Mouse (Mus musculus) limb, embryonic 10.5 days (tissue): ENCODE results near the gene Arsj. TPM values are rescaled to one million over a fixed set of nuclear protein-coding genes. Genes with fewer than 3 reads are reported as not detected.
A peak's percentile ranks its signal among the peaks of the same experiment; 100 is the strongest.

Experiments used
- DNase-seq: peaks from one replicate; pipeline ENCODE4 v3.0.0-alpha.2; 2017; ENCODE audit warnings: low spot score
- H3K27ac ChIP-seq: fragments of 300-500 bp; sonication (generic); 2 replicates; pipeline ENCODE4 v1.5.1; 2016; ENCODE audit warnings: mild to moderate bottlenecking
- H3K27me3 ChIP-seq: fragments of 300-500 bp; sonication (generic); 2 replicates; pipeline ENCODE4 v1.6.1; 2016; ENCODE audit warnings: low read depth, mild to moderate bottlenecking; ENCODE audit not compliant: poor library complexity, severe bottlenecking
- H3K36me3 ChIP-seq: fragments of 300-500 bp; sonication (generic); 2 replicates; pipeline ENCODE4 v1.6.1; 2016; ENCODE audit warnings: mild to moderate bottlenecking, moderate library complexity
- H3K4me1 ChIP-seq: fragments of 300-500 bp; sonication (generic); 2 replicates; pipeline ENCODE4 v1.6.1; 2016
- H3K4me3 ChIP-seq: fragments of 300-500 bp; sonication (generic); 2 replicates; pipeline ENCODE4 v1.5.1; 2016; ENCODE audit warnings: mild to moderate bottlenecking, moderate library complexity
- H3K9me3 ChIP-seq: fragments of 300-500 bp; sonication (generic); replicated peaks from 2 replicates; pipeline ENCODE4 v1.6.1; 2016; ENCODE audit warnings: mild to moderate bottlenecking
- WGBS: fragments of 180-500 bp; shearing (Covaris S2); methylation state at CpG from one replicate; pipeline ENCODE4 v1.1.7; 2016; 5-methylcytosine and 5-hydroxymethylcytosine counted together
- polyA plus RNA-seq: library from polyadenylated mRNA; unstranded; fragments of >200 nt; fragmentation: Nextera tagmentation; extraction: Ambion mirVana; gene quantifications from 2 replicates; pipeline ENCODE4 v1.2.1, GENCODE M21; 2016

Arsj gene
- polyA plus RNA-seq, result 0.59 and 0.95 TPM in 2 replicates

DNA sequence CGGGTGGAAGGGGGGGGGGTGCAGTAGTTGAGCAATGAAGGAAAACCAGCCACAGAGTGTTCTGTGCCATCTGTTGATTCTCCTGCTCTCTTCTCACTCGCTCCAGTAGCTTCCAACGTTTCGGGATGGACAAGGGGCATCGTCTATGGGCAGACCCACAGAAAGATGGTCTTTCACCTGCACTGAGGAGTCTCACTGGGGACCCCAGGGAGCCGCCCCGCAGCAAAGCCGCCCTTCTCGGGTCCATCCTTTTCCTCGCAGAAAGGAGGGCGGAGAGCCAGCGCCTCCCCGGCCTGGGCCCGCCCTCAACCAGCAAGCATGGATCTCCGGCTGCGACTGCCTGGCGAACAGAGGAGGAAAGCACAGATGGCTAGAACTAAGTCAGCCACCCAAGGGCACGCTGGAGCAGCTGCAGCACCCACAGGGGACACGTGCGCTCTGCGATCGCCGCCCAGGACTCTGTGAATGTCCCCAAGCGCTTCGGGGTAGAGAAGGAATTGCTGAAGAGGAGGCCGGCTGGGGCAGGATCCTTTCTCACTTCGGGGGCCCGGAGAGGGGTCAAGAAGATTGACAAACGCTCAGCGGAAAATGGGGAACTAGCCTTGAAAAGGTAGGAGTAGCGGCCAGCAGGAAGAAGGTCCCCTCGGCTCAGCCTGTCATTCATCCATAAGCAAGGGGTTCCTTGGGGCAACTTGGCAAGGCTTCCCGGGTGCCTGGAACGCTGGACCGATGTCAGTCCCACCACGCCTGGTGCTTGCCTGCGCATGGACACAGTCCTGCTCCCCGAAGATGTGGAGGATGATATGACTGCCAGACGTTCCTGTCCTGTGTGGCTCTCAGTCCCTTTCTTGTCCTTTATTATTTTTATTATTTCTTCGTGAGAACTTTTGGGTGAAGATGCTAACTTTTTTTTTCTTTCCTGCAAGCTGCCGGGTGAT is at the start of gene Arsj:
Gene Arsj, plus strand, starts transcription at position 117 of the 938 bp plus-strand sequence.
- H3K4me3 ChIP-seq, result peak within 1 kb of the TSS; percentile 57
- no peaks in the 10 kb centered on the region for H3K9me3 ChIP-seq
- H3K36me3 ChIP-seq, result no peaks in the 10 kb centered on the region
- 17% methylated on average over 41 of the region's 41 CpGs for WGBS
- peak within 1 kb of the TSS; percentile 82 for H3K27ac ChIP-seq
- peaks cover 22% of the 10 kb centered on the region for H3K4me1 ChIP-seq
- peak; percentile 58 for DNase-seq
- H3K27me3 ChIP-seq, result peaks cover 21% of the 10 kb centered on the region

DNA sequence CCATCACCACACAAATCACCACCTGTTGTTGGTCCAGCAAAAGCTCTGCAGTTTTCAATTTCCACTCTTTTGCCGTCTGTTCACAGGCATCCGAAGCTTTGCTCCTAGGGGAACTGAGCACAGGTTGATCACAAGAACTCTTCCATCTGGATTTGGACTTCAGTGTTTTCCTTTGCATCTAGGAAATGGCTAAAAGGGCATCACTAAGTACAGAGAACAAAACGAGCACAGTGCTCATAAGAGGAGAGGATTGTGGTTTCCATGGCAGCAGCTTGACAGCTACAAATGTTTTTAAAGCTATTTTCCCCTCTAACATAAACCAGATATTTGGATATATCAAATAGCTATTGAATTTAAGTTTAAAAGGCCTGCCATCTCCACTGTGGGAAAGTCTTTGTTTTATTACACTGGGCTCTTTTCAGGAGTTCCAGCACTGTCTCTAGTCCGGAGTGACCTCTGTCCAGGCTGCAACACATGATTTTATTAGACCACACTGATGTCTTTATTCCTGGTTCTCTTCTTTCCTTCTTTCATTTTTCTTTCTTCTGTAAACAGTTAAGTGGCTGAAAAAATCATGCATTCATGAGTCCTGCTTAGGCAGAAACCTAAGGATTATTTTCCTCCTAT is 38.5 kb upstream of the Arsj start:
- H3K4me3 ChIP-seq, result no peak overlapping the region
- no peaks in the 10 kb centered on the region for H3K9me3 ChIP-seq
- no peak overlapping the region for H3K27ac ChIP-seq
- DNase-seq, result no peak
- H3K4me1 ChIP-seq, result no peaks in the 10 kb centered on the region
- WGBS, result 67% methylated on average over 4 of the region's 4 CpGs
- H3K36me3 ChIP-seq, result no peaks in the 10 kb centered on the region
- H3K27me3 ChIP-seq, result no peaks in the 10 kb centered on the region

DNA sequence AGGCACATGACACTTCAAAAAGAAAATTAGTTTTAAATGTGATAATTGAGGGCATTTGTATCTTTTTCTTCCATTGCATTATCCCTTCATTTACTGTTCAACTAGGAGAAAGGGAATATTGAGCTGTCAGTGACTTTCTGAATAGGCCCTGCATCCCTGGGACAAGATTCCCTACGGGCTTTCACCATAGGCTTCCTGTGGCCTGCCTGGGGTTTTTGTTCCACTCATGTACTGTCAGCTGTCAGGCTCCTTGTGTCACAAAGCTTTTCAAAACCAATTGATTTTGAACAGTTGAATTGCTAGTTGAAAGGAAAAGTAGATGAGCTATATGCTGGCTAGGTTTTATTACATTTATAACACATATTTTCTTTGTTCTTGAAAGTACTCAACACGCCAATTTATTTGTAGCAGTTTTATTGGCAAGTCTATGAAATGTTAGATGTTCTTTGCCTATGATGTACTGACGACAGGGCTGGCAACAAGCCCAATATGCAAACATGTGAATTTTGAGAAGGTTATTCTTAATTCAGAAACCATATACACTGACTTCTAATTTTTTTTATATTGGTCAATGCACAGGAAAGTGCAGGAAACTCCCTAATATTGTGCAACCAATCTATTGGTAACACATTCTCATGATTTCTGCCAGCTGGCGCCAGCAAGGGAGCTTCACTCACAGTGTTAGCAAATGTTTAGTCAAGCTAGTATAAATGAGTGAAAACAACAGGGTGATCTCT is 37.4 kb upstream of the Arsj start:
- H3K9me3 ChIP-seq, result no peaks in the 10 kb centered on the region
- H3K27me3 ChIP-seq, result no peaks in the 10 kb centered on the region
- no peaks in the 10 kb centered on the region for H3K4me1 ChIP-seq
- H3K4me3 ChIP-seq, result no peak overlapping the region
- WGBS, result 88% methylated on average over 4 of the region's 4 CpGs
- no peak overlapping the region for H3K27ac ChIP-seq
- DNase-seq, result no peak
- H3K36me3 ChIP-seq, result no peaks in the 10 kb centered on the region

DNA sequence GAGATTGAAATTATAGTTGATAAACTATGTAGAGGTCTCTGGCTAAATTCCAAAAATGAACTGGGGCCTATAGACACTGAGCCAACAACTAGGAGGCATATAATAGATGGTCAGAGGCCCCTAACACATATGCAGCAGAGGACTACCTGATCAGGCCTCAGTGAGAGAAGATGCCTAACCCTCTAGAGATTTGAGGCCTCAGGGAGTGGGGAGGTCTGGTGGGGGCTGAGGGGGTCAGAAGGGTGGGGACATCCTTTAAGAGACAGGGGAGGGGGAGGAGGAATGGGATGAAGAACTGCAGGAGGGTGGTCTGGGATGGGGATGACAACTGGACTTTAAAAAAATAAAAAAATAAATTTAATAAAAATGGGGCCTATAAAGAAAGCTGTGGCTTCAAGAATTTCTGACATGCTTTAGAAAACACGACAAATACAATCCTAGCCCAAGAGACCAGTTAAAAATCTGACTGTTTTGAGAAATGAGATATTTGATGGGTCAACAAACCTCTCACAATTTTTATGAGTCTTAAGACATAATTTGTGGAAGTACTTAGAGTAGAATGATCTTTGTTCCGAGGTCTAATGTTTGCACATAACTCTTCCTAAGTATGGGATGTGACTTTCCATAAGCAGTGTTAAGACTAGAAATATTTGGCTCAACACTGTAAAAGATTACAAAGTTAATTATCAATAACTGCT is 36.7 kb upstream of the Arsj start:
- no peaks in the 10 kb centered on the region for H3K4me1 ChIP-seq
- no peak for DNase-seq
- H3K27ac ChIP-seq, result no peak overlapping the region
- no peaks in the 10 kb centered on the region for H3K9me3 ChIP-seq
- no peak overlapping the region for H3K4me3 ChIP-seq
- H3K36me3 ChIP-seq, result no peaks in the 10 kb centered on the region
- H3K27me3 ChIP-seq, result no peaks in the 10 kb centered on the region
- 88% methylated on average over 2 of the region's 2 CpGs for WGBS

DNA sequence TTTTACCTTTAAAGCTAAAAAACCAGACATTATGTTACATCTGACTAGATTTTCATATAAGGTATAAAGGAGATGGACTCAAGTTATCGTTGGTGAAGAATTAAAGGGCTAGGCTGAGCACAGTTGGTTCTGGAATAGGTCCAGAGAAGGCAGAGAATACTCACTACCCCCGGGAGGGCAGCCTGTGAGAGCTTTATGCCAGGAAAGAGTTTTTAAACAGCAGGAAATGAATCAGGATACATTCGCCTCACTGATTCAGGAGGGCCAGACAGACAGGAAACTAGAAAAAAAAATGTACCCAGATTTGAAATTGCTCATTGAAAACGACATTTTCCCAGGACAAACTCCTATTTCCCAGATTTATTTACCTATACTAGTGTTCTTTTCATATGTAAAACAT is 28.2 kb upstream of the Arsj start:
- DNase-seq, result no peak
- 76% methylated on average over 4 of the region's 4 CpGs for WGBS
- no peak overlapping the region for H3K27ac ChIP-seq
- no peaks in the 10 kb centered on the region for H3K27me3 ChIP-seq
- H3K4me3 ChIP-seq, result no peak overlapping the region
- no peaks in the 10 kb centered on the region for H3K4me1 ChIP-seq
- no peaks in the 10 kb centered on the region for H3K36me3 ChIP-seq
- no peaks in the 10 kb centered on the region for H3K9me3 ChIP-seq

DNA sequence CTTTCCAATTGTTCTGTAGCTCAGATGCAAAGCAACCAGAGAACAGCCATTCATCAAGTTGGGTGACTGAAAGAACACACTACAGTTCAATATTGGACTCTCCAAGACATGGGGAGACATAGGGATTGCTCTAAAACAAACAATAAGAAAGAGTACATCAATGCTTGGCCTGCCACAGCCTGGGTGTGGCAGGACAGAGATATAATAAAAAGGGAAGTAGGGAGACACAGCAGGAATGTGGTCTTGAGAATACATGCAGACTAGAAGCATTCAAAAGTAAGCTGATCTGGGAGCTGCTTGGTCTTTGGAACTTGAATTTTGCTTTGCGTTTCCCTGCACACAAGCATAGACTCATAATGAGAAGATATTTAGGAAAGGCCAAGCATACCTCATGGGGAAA is 18.7 kb upstream of the Arsj start:
- H3K27me3 ChIP-seq, result no peaks in the 10 kb centered on the region
- no peak overlapping the region for H3K4me3 ChIP-seq
- H3K27ac ChIP-seq, result no peak overlapping the region
- DNase-seq, result no peak
- H3K36me3 ChIP-seq, result no peaks in the 10 kb centered on the region
- H3K9me3 ChIP-seq, result no peaks in the 10 kb centered on the region
- WGBS, result 91% methylated on average over 1 of the region's 1 CpGs
- H3K4me1 ChIP-seq, result no peaks in the 10 kb centered on the region

DNA sequence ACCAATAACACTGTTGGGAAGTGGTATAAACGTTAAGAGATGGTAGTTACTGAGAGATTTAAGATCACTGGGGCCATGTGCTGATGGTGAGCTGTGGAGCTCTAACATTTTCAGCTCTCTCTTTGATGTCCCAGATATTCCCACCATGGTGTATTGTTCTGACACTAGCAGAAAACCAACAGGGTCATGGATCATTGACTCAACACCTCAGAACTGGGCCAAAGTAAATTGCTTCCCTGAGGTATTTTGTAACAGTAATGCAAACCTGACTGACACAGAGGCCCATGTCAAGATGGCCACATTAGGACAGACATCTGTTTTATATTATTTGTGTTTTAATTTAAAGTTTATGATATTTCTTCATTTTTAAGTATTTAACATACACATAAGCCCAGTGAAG is 3.7 kb upstream of the Arsj start:
- Histone ChIP-seq H3K36me3 (no peaks in the 10 kb centered on the region), H3K27me3 (peaks cover 19% of the 10 kb centered on the region), H3K4me3 (no peak overlapping the region), H3K4me1 (peaks cover 22% of the 10 kb centered on the region), H3K27ac (no peak overlapping the region), H3K9me3 (no peaks in the 10 kb centered on the region)
- WGBS, result 29% methylated on average over 1 of the region's 1 CpGs
- DNase-seq, result no peak

DNA sequence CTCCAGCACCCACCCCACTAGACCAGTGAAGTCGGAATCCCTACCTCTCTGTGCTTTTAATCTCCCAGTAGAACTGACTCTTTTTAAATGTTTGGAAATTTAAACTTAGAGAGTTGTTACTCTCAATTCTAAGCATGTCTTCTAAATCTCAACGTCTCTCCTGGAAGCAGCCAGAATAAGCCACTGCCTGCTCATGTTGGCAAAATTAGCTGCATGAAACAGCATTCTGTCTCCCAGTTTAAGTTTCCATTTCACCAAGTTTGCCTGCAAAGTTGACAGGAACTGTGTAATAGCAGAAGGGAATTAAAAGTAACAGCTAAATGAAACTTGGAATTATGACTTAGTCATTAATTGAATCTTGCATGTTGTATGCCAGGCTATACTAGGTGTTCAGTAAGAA is 1.1 kb upstream of the Arsj start:
- Histone ChIP-seq H3K4me1 (peaks cover 22% of the 10 kb centered on the region), H3K9me3 (no peaks in the 10 kb centered on the region), H3K36me3 (no peaks in the 10 kb centered on the region), H3K27me3 (peaks cover 21% of the 10 kb centered on the region), H3K4me3 (no peak overlapping the region), H3K27ac (no peak overlapping the region)
- no peak for DNase-seq
- WGBS, result 89% methylated on average over 2 of the region's 2 CpGs

DNA sequence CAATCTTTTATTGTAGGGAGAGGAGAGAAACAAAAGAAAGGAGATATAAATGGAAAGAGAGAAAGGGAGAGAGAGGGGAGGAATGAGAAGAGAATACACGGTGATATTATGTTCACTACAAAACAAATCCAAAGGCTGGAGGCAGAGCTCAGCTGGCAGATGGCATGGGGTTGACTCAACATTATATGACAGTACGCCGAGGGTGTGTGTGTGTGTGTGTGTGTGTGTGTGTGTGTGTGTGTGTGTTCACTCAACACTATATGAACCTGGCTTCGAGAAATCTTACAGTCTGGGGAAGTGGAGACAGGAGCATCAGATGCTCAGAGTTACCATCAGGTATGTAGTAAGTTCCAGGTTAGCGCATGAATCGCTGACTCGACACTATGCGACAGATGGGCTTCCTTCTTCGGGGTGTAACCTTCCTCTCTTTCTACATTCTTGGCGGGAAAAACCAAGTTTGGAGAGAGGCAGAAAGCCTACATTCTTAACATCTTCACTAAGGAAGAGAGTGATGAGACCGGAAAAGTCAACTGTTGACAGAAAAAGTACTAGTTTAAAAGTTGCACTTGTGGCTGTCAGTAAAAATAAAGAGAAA is 456 bp upstream of the Arsj start:
- no peak overlapping the region for H3K4me3 ChIP-seq
- no peak for DNase-seq
- no peaks in the 10 kb centered on the region for H3K9me3 ChIP-seq
- no peak overlapping the region for H3K27ac ChIP-seq
- WGBS, result 85% methylated on average over 11 of the region's 11 CpGs
- H3K27me3 ChIP-seq, result peaks cover 21% of the 10 kb centered on the region
- no peaks in the 10 kb centered on the region for H3K36me3 ChIP-seq
- peaks cover 22% of the 10 kb centered on the region for H3K4me1 ChIP-seq

DNA sequence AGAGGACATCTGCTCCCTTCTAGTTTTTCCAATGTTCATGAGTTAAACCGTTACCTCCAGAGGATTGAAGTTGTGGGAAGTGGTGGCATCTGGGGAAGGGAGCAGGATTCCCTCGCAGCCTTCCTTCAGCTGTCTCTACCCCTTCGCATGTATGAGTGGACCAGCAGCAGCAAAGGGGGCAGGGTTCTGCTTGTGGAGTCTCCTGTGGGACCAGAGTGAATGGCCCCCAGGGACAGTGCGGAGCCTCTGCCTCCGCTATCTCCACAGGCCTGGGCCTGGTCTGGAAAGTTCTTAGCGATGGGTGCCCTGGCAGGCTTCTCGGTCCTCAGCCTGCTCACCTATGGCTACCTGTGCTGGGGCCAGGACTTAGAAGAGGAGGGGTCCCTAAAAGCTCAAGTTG is 1.1 kb downstream of the Arsj start:
- Histone ChIP-seq H3K27ac (no peak overlapping the region), H3K4me1 (peaks cover 20% of the 10 kb centered on the region), H3K36me3 (no peaks in the 10 kb centered on the region), H3K9me3 (no peaks in the 10 kb centered on the region), H3K4me3 (peak overlapping the region; percentile 57; the same call in 1 of the 2 replicates), H3K27me3 (peaks cover 21% of the 10 kb centered on the region)
- 84% methylated on average over 7 of the region's 7 CpGs for WGBS
- no peak for DNase-seq

DNA sequence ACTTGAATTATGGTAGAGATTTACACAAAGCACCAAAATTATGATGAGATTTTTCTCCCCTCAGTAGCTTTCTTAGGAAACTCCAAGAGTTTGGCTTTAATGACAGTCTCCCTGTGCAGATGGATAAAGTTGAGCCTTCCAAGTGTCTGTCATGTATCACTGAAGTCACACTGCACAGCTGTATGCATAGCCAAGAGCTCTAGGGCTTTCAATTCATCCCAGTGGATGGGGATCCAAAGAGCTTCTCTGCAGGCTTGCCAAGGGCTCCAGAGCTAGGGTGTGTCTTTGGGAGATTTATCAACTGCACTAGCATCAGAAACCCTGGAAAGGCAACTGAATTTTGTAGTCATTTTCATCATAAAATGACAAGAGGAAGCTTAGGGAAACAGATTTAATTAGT is 7.1 kb downstream of the Arsj start:
- Histone ChIP-seq H3K27ac (no peak overlapping the region), H3K9me3 (no peaks in the 10 kb centered on the region), H3K36me3 (no peaks in the 10 kb centered on the region), H3K4me1 (peaks cover 15% of the 10 kb centered on the region), H3K27me3 (no peaks in the 10 kb centered on the region), H3K4me3 (no peak overlapping the region)
- DNase-seq, result no peak

DNA sequence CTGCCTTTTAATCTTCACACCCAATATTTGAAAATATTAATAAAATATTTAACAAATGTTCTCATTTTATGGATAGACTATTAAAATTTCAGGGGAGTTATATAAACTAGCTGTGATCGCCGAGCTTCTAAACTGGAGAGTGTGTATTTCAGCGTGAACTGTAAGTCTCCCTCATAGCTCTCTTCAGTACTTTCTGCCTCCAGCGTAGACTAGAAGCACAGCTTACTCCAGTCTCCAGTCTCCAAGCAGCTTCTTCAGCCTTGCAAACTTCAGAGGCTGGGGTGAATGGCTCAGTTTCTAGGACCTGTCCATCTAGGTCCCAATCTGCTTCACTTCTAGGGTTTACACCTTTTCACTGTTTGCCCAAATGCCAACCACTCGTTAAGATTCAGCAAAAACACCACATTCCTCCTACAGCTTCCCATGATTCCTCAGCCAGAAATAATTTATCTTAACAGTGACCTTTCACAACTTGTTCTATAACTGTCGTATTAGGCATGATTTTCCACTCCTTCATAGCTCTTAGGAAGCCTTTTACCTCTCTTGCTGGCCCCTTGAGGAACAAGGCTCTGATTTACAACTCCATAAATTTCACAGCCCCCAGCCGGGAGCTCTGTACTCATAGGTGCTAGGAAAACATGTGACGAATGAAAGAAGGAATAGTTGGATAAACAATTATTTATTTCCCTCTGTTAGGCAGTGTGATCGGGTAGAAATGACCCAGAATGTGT is 9.5 kb downstream of the Arsj start:
- no peak for DNase-seq
- Histone ChIP-seq H3K27me3 (no peaks in the 10 kb centered on the region), H3K4me1 (peaks cover 15% of the 10 kb centered on the region), H3K9me3 (no peaks in the 10 kb centered on the region), H3K27ac (peak overlapping the region; percentile 59; the same call in 1 of the 2 replicates), H3K36me3 (no peaks in the 10 kb centered on the region), H3K4me3 (no peak overlapping the region)
- WGBS, result 48% methylated on average over 9 of the region's 9 CpGs
